Mouse (Mus musculus) myocyte (in vitro differentiated cells): ENCODE results near the gene Atp2a2. TPM values are rescaled to one million over a fixed set of nuclear protein-coding genes. Genes with fewer than 3 reads are reported as not detected.
"Not testable (repeated sequence)": the region's sequence is repeated elsewhere in the genome, so short reads cannot be mapped to it uniquely, and the experiment has no call there.

Source experiments
- H3K27me3 ChIP-seq: one replicate; pipeline ENCODE4 v1.6.1; 2011; ENCODE audit not compliant: control insufficient read depth, insufficient read depth, insufficient read length
- H3K36me3 ChIP-seq: one replicate; pipeline ENCODE4 v1.6.1; 2011; ENCODE audit not compliant: control insufficient read depth, insufficient read depth
- H3K4me2 ChIP-seq: one replicate; pipeline ENCODE4 v1.6.1; 2011; ENCODE audit warnings: low read depth, control low read depth
- H3K4me3 ChIP-seq: one replicate; pipeline ENCODE4 v1.5.1; 2011; ENCODE audit warnings: mild to moderate bottlenecking, control low read depth, moderate library complexity
- H3K79me2 ChIP-seq: one replicate; pipeline ENCODE4 v1.6.1; 2011; ENCODE audit not compliant: control insufficient read depth, insufficient read depth
- H3ac ChIP-seq: one replicate; pipeline ENCODE4 v1.6.1; 2011; ENCODE audit not compliant: control insufficient read depth, insufficient read length
- CEBPB ChIP-seq: IDR thresholded peaks from 2 replicates; pipeline ENCODE4 v1.6.1; 2011; ENCODE audit warnings: mild to moderate bottlenecking, moderate library complexity; ENCODE audit not compliant: poor library complexity, insufficient read depth, severe bottlenecking
- E2F4 ChIP-seq: IDR thresholded peaks from one replicate; pipeline ENCODE4 v1.6.1; 2011; ENCODE audit warnings: mild to moderate bottlenecking, control low read depth, moderate library complexity; ENCODE audit not compliant: insufficient read depth
- MAX ChIP-seq: IDR thresholded peaks from one replicate; pipeline ENCODE4 v1.6.1; 2011; ENCODE audit warnings: low read depth, mild to moderate bottlenecking, control low read depth
- MYOD1 ChIP-seq, 3 experiments: IDR thresholded peaks; one replicate each; pipeline ENCODE4 v1.6.1; 2011; ENCODE audit warnings: control low read depth in 2 of 3, low read depth in 2 of 3, mild to moderate bottlenecking in 2 of 3, moderate library complexity in 1 of 3; ENCODE audit not compliant: insufficient read length in 2 of 3, control insufficient read depth in 1 of 3
- MYOG ChIP-seq, 3 experiments: IDR thresholded peaks; one replicate each; pipeline ENCODE4 v1.6.1; 2011; ENCODE audit warnings: control low read depth in 2 of 3, low read depth in 2 of 3, mild to moderate bottlenecking in 2 of 3; ENCODE audit not compliant: insufficient read length in 2 of 3, control insufficient read depth in 1 of 3, insufficient read depth in 1 of 3
- POLR2A ChIP-seq: IDR thresholded peaks from one replicate; pipeline ENCODE4 v1.6.1; 2011; ENCODE audit warnings: low read depth, mild to moderate bottlenecking, control low read depth, moderate library complexity; ENCODE audit not compliant: insufficient read length
- POLR2AphosphoS2 ChIP-seq: IDR thresholded peaks from one replicate; pipeline ENCODE4 v1.6.1; 2011; ENCODE audit warnings: low read depth, control low read depth; ENCODE audit not compliant: insufficient read length
- REST ChIP-seq: IDR thresholded peaks from one replicate; pipeline ENCODE4 v1.6.1; 2011; ENCODE audit warnings: mild to moderate bottlenecking, control low read depth, moderate library complexity; ENCODE audit not compliant: insufficient read depth, insufficient read length
- SRF ChIP-seq: IDR thresholded peaks from one replicate; pipeline ENCODE4 v1.6.1; 2011; ENCODE audit warnings: low read depth; ENCODE audit not compliant: control insufficient read depth, insufficient read length
- TCF12 ChIP-seq: IDR thresholded peaks from one replicate; pipeline ENCODE4 v1.6.1; 2011; ENCODE audit warnings: mild to moderate bottlenecking, control low read depth; ENCODE audit not compliant: poor library complexity, insufficient read depth, severe bottlenecking
- TCF3 ChIP-seq: IDR thresholded peaks from one replicate; pipeline ENCODE4 v1.6.1; 2011; ENCODE audit warnings: low read depth, control low read depth; ENCODE audit not compliant: insufficient read length
- USF1 ChIP-seq: IDR thresholded peaks from one replicate; pipeline ENCODE4 v1.6.1; 2011; ENCODE audit warnings: low read depth, mild to moderate bottlenecking, control low read depth, moderate library complexity
- polyA plus RNA-seq: library from polyadenylated mRNA; unstranded; fragments of >200 nt; fragmentation: generic; extraction: Trizol; gene quantifications from one replicate; pipeline ENCODE4 v1.2.1, GENCODE M21; 2012; ENCODE audit warnings: missing spikeins

The Atp2a2 gene
- polyA plus RNA-seq, 1 experiment, result 295 TPM

DNA sequence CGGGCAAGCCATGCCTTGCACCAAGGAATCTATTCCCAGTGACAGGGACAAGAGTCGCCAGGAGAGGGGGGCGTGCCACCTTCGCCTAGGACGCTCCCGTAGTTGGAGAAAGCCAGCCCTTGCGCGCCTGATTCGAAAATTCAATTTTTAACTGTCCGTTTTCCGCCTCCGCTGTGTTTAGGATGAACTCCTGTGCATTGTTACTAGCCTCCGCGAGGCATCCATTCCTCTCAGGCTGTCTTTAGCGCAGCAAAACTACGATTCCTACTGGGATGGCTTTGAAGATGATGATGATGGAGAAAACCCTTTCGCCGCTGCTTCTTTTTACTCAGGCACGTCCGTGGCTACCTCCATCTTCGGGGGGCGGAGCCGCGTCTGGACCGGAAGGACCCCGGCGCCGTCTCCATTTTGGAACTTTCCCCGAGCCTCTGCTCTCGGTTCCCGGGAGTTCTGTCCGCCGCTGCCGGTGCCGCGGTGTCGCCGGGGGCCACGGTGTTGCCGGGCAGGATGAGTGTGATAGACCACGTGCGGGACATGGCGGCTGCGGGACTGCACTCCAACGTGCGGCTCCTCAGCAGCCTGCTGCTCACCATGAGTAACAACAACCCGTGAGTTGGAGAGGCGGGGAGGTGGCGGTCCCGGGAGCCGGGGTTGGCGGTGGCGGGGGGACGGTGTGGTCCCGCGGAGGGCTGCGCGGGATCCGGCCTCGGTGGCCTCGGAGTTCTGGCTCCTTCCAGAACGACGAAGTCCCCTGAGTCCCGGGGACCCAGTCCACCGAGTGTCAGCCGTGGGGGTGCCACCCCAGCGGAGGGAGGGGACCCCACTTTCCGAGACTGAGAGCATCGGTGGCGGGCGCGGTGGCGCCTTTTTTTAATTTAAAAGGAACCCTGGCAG is 79.7 kb downstream of the Atp2a2 start:
- Histone ChIP-seq H3K27me3 (no peaks in the 10 kb centered on the region), H3ac (peak overlapping the region; percentile 90), H3K4me2 (peak overlapping the region; percentile 99), H3K36me3 (no peaks in the 10 kb centered on the region), H3K4me3 (peak overlapping the region; percentile 84), H3K79me2 (peaks cover 42% of the 10 kb centered on the region)
- TF ChIP-seq MYOG (IDR thresholded peaks at IDR 0.05; ENCODE audit: control insufficient read depth in 1 of 3, insufficient read depth in 1 of 3, insufficient read length in 2 of 3, low read depth in 2 of 3) (no peak), CEBPB (no peak), TCF3 (no peak), TCF12 (no peak), SRF (no peak), MAX (peak; percentile 94), USF1 (no peak), REST (no peak), MYOD1 (IDR thresholded peaks at IDR 0.05; ENCODE audit: control insufficient read depth in 1 of 3, insufficient read length in 2 of 3, low read depth in 2 of 3) (no peak), POLR2A (peak; percentile 78), POLR2AphosphoS2 (peak; percentile 68), E2F4 (peak; percentile 72)

DNA sequence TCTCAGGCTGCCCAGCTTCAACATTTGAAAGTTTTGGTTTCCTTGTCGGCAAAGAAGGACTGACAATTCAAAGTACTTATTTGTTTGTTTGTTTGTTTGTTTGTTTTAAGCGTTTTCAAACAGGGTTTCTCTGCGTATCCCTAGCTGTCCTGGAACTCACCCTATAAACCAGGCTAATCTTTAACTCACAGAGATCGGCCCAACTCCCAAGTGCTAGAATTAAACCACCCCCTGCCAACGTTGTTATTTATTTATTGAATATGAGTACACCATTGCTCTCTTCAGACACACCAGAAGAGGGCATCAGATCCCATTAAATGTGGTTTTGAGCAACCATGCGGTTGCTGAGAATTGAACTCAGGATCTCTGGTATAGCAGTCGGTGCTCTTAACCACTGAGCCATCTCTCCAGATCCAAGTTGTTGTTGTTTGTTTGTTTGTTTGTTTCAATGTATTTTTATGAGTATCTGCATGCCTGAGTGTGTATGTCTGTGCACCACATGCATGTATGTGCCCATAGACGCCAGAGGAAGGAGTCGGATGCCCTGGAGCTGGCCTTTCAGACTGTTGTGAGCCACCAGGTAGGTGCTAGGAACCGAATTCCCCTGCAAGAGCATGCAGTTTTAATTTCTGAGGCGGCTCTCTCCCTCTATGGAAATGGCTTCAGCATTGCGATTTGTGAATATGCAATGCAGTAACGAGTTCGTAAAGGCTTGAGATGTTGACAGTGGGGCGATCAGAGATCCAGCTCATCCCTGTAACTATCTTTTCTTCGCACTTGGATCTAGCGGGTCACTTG is 80.6 kb downstream of the Atp2a2 start, which contains the start of gene Anapc7:
Gene Anapc7 (plus strand): TSS at position 423 of the 798 bp plus-strand sequence.
- peak within 1 kb of the TSS; percentile 90 for H3ac ChIP-seq
- H3K4me2 ChIP-seq, result peak within 1 kb of the TSS; percentile 99
- no peak for TF ChIP-seq USF1
- TF ChIP-seq POLR2AphosphoS2, result no peak
- no peak for TF ChIP-seq MYOG (IDR thresholded peaks at IDR 0.05; ENCODE audit: control insufficient read depth in 1 of 3, insufficient read depth in 1 of 3, insufficient read length in 2 of 3, low read depth in 2 of 3)
- no peak for TF ChIP-seq TCF12
- no peak for TF ChIP-seq POLR2A
- TF ChIP-seq E2F4, result no peak
- TF ChIP-seq SRF, result no peak
- TF ChIP-seq MYOD1 (IDR thresholded peaks at IDR 0.05; ENCODE audit: control insufficient read depth in 1 of 3, insufficient read length in 2 of 3, low read depth in 2 of 3), result no peak
- no peak for TF ChIP-seq MAX
- TF ChIP-seq CEBPB, result no peak
- no peak for TF ChIP-seq TCF3
- no peak for TF ChIP-seq REST
- no peaks in the 10 kb centered on the region for H3K36me3 ChIP-seq
- peak within 1 kb of the TSS; percentile 84 for H3K4me3 ChIP-seq
- H3K79me2 ChIP-seq, result peaks cover 42% of the 10 kb centered on the region
- H3K27me3 ChIP-seq, result no peaks in the 10 kb centered on the region

DNA sequence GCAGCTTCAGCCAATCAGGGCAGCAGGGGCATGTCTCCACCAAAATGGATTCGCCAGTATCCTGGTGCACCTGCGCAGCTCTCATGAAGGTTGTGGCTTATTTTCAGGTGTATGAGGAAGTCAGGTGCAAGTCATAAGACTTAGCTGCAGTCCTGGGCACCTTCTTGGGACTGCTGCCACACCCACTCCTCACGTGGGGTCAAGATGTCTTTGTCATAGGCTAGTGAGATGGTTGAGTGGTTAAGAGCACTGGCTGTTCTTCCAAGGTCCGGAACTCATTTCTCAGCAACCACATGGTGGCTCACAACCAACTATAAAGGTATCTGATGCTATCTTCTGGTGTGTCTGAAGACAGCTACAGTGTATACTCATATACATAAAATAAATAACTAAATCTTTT is 81.3 kb downstream of the Atp2a2 start:
- H3K79me2 ChIP-seq, result peaks cover 34% of the 10 kb centered on the region
- H3K4me3 ChIP-seq, H3K4me2 ChIP-seq, H3ac ChIP-seq, H3K27me3 ChIP-seq, H3K36me3 ChIP-seq: not testable (repeated sequence)

DNA sequence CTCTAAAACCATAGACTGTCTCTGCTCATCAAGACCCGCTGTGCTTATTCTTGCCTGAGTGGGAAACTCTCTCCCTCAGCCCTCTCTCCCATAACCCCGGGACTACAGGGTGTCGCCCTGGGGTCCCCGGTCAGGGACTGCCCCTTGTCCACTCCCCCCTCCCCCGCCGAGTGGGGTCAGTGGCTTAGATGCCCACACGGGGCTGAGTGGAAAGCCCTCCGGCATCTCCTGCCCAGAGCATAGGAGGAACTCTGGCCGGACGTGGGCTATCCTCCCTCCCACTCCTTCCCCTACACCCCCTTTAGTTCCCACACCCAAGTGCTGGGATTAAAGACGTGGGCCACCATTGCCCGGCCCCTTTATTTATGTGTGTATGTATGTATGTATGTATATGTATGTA is 86.6 kb downstream of the Atp2a2 start:
- Histone ChIP-seq H3K4me3 (no peak overlapping the region), H3K79me2 (no peaks in the 10 kb centered on the region), H3K36me3 (no peaks in the 10 kb centered on the region), H3K27me3 (no peaks in the 10 kb centered on the region), H3K4me2 (no peak overlapping the region), H3ac (no peak overlapping the region)
- TF ChIP-seq MAX, result no peak
- TF ChIP-seq E2F4, result no peak
- TF ChIP-seq SRF, result no peak
- no peak for TF ChIP-seq MYOG (IDR thresholded peaks at IDR 0.05; ENCODE audit: control insufficient read depth in 1 of 3, insufficient read depth in 1 of 3, insufficient read length in 2 of 3, low read depth in 2 of 3)
- no peak for TF ChIP-seq TCF12
- no peak for TF ChIP-seq CEBPB
- no peak for TF ChIP-seq POLR2A
- TF ChIP-seq TCF3, result no peak
- TF ChIP-seq MYOD1 (IDR thresholded peaks at IDR 0.05; ENCODE audit: control insufficient read depth in 1 of 3, insufficient read length in 2 of 3, low read depth in 2 of 3), result no peak
- TF ChIP-seq REST, result no peak
- no peak for TF ChIP-seq USF1
- no peak for TF ChIP-seq POLR2AphosphoS2
